Mouse (Mus musculus) lung, postnatal 0 days (tissue): ENCODE data around the gene Eea1. TPM values are rescaled to one million over a fixed set of nuclear protein-coding genes. Genes with fewer than 3 reads are reported as not detected.

Source experiments
- ATAC-seq: fragments of 200-750 bp; cut with Nextera tagmentation; 2 replicates; pipeline ENCODE4 v1.8.0; 2017; ENCODE audit warnings: moderate library complexity
- DNase-seq: peaks from one replicate; pipeline ENCODE4 v3.0.0-alpha.2; 2016; ENCODE audit warnings: low spot score
- H3K27ac ChIP-seq: fragments of 300-500 bp; sonication (generic); 2 replicates; pipeline ENCODE4 v1.5.1; 2014; ENCODE audit warnings: antibody characterized with exemption, mild to moderate bottlenecking, low read length, mixed read lengths
- H3K27me3 ChIP-seq: fragments of 300-500 bp; sonication (generic); replicated peaks from 2 replicates; pipeline ENCODE4 v1.6.1; 2014; ENCODE audit warnings: low read length, mixed read lengths; ENCODE audit not compliant: insufficient read depth
- H3K36me3 ChIP-seq: fragments of 300-500 bp; sonication (generic); 2 replicates; pipeline ENCODE4 v1.6.1; 2014; ENCODE audit warnings: low read length, mixed read lengths; ENCODE audit not compliant: insufficient read depth
- H3K4me1 ChIP-seq: fragments of 300-500 bp; sonication (generic); 2 replicates; pipeline ENCODE4 v1.6.1; 2014; ENCODE audit warnings: antibody characterized with exemption, low read depth, low read length, mixed read lengths; ENCODE audit not compliant: insufficient read depth
- H3K4me2 ChIP-seq: fragments of 300-500 bp; sonication (generic); replicated peaks from 2 replicates; pipeline ENCODE4 v1.6.1; 2014; ENCODE audit warnings: low read depth, mild to moderate bottlenecking, low read length, moderate library complexity, mixed read lengths
- H3K4me3 ChIP-seq: fragments of 300-500 bp; sonication (generic); 2 replicates; pipeline ENCODE4 v1.5.1; 2014; ENCODE audit warnings: low read depth, low read length
- H3K9ac ChIP-seq: fragments of 300-500 bp; sonication (generic); replicated peaks from 2 replicates; pipeline ENCODE4 v1.6.1; 2014; ENCODE audit warnings: low read depth, mild to moderate bottlenecking
- H3K9me3 ChIP-seq: fragments of 300-500 bp; sonication (generic); 2 replicates; pipeline ENCODE4 v1.6.1; 2016; ENCODE audit warnings: low read length, mixed read lengths
- CTCF ChIP-seq: IDR thresholded peaks from 2 replicates; pipeline ENCODE4 v1.5.1; 2016; ENCODE audit warnings: antibody characterized with exemption, mild to moderate bottlenecking
- EP300 ChIP-seq: IDR thresholded peaks from 2 replicates; pipeline ENCODE4 v1.6.1; 2016; ENCODE audit warnings: antibody characterized with exemption, mild to moderate bottlenecking, control low read depth
- WGBS: fragments of 180-500 bp; shearing (Covaris S2); extraction: QIAGEN DNeasy Blood & Tissue Kit; methylation state at CpG from one replicate; pipeline ENCODE4 v1.1.7; 2014; 5-methylcytosine and 5-hydroxymethylcytosine counted together
- polyA plus RNA-seq: library from polyadenylated mRNA; unstranded; fragments of >200 nt; fragmentation: Nextera tagmentation; extraction: Ambion mirVana; gene quantifications from 2 replicates; pipeline ENCODE4 v1.2.1, GENCODE M21; 2015

Eea1 gene
- 27.5 and 29.1 TPM in 2 replicates for polyA plus RNA-seq

DNA sequence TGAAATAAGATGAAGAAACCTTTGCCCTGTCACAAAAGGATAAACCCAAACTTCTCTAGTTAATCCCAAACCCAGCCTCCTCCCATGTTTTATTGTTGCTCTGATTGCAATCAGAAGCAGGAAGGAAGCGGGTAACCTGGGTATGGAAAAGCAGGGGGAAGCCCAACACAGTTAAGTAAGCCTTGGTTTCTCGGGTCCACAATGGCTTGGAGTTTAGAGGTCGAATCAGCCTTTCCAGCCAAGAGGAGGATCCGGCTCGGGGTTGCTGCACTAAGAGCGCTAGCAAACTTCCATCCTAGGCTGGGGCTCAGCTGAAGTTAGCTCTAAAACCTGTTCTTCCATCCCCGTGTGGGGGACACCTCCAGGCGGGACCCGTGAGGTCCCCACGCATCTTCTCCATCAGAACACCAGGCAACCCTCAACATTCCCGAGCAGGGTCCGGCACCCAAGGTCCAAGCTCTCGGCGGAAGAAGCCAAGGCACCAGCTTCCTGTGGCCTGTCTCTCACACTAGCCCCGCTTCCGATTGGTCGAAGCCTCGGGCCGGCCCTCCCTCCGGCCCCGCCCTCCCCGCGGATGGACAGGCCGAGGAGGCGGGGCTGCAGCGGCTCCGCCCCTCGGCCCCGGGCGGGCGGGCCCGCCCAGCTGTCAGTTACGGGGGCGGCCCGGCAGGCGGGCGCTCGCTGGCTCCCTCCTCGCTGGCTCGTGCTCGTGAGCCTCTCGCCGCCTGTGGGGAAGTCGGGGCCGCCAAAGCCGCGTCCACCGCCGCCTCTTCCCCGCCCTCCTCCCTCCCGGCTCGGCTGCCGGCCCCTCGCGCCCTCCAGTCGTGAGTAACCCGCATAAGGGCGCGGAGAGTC lies at the start of gene Eea1:
Eea1 (plus strand) TSS at position 605 of the 855 bp plus-strand sequence.
- Histone ChIP-seq H3K9me3 (no peaks in the 10 kb centered on the region), H3K27me3 (no peaks in the 10 kb centered on the region), H3K36me3 (no peaks in the 10 kb centered on the region), H3K4me1 (peaks cover 7% of the 10 kb centered on the region; the same call in 1 of the 2 replicates), H3K9ac (peak within 1 kb of the TSS; percentile 72), H3K4me2 (peak within 1 kb of the TSS; percentile 77), H3K4me3 (peak within 1 kb of the TSS; percentile 87), H3K27ac (peak within 1 kb of the TSS; percentile 94)
- WGBS: 1% methylated on average over 43 of the region's 59 CpGs
- DNase-seq (peak; percentile 98), ATAC-seq (peak; percentile 99)
- TF ChIP-seq CTCF (peak; percentile 27; the same call in 1 of the 2 replicates), EP300 (no peak)

DNA sequence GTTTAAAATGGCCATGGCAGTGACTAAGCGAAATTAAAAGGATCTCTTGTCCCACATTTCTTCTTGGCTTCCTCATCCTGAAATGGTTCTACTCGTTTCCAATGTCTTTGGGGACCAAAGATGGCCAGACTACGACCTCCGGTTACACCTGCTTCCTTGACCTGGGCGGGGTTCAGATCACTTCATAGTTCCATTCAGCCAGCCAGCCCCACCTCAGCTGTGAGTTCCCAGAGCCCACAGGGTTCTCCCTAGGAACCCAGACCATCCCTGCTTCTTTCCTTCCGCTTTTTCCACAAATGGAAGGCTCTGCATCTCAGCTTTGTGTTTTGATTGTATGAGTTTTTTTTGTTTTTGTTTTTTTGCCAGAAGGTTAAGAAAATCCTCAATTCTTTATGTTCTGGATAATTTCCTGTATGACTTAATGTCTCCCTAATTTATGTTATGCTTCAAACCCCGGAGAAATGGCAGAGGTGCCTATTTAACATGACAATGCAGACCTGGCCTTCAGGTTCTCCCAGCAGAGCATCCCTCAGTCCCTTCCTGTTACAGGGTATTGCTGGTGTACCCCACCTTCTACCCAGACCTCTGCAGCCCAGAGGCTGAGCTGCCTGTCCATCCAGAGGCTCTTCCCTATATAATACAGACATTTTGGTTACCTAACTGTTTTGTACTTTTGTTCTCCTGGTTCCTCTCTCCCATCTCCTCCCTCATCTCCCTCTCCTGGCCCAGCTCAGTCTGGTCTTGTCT lies 49.1 kb upstream of the Eea1 start:
- ATAC-seq (no peak), DNase-seq (no peak)
- Histone ChIP-seq H3K9me3 (no peaks in the 10 kb centered on the region), H3K4me1 (no peaks in the 10 kb centered on the region), H3K9ac (no peak overlapping the region), H3K4me3 (no peak overlapping the region), H3K27me3 (no peaks in the 10 kb centered on the region), H3K36me3 (no peaks in the 10 kb centered on the region), H3K27ac (no peak overlapping the region), H3K4me2 (no peak overlapping the region)
- WGBS: 78% methylated on average over 7 of the region's 7 CpGs
- no peak for TF ChIP-seq CTCF
- TF ChIP-seq EP300: no peak

DNA sequence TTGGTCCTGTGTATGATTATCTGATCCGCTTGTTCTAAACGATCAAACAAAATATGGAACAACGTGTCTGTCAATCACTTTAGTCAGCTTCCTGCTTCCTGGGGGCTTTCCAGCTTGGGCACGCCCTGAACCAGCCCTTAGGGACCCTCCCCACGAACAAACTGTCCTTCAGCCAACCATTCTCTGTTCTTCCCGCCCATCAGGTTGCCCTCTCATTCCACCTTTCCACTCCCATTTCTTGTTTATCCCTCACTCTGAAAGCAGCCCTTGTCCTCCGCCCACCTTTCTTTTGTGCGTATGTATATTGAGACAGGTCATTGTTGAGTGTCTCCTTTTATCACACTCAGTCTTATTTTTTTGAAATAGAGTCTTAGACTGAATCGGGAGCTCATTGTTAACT lies 48.3 kb upstream of the Eea1 start:
- TF ChIP-seq CTCF: no peak
- no peak for TF ChIP-seq EP300
- H3K9ac ChIP-seq: no peak overlapping the region
- DNase-seq (no peak), ATAC-seq (no peak)
- no peaks in the 10 kb centered on the region for H3K27me3 ChIP-seq
- H3K4me3 ChIP-seq: no peak overlapping the region
- H3K27ac ChIP-seq: no peak overlapping the region
- H3K4me2 ChIP-seq: no peak overlapping the region
- H3K9me3 ChIP-seq: no peaks in the 10 kb centered on the region
- no peaks in the 10 kb centered on the region for H3K36me3 ChIP-seq
- H3K4me1 ChIP-seq: no peaks in the 10 kb centered on the region
- WGBS: 72% methylated on average over 9 of the region's 9 CpGs

DNA sequence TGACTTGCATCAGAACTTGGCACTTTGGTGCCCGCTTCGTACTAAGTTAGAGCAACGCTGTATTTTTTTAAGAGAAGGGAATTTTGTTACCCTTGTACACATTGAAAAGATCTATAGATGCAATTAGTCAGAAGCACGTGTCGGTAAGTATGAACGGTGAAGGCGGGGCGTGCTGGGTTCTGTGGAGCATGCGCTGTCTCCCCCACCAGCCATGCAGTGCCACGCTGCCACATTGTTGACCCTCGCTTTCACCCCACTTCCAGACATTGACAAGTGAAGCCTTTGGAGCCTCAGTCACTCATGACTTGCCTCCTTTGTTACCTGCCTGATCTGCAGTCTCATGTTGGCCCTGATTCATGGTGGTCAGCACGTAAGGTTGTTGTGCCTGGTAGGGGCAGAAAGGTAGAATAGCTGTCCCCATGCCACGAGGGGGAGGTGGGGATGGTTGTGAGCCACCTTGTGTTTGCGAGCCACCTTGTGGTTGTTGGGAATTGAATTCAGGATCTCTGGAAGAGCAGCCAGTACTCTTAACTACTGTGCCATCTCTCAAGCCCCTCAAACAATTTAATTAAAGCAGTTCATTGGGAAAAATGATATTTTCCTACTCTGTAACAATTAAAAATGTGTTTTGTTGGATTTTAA lies 47.0 kb upstream of the Eea1 start:
- TF ChIP-seq CTCF: peak; percentile 45
- TF ChIP-seq EP300: no peak
- WGBS: 72% methylated on average over 14 of the region's 14 CpGs

DNA sequence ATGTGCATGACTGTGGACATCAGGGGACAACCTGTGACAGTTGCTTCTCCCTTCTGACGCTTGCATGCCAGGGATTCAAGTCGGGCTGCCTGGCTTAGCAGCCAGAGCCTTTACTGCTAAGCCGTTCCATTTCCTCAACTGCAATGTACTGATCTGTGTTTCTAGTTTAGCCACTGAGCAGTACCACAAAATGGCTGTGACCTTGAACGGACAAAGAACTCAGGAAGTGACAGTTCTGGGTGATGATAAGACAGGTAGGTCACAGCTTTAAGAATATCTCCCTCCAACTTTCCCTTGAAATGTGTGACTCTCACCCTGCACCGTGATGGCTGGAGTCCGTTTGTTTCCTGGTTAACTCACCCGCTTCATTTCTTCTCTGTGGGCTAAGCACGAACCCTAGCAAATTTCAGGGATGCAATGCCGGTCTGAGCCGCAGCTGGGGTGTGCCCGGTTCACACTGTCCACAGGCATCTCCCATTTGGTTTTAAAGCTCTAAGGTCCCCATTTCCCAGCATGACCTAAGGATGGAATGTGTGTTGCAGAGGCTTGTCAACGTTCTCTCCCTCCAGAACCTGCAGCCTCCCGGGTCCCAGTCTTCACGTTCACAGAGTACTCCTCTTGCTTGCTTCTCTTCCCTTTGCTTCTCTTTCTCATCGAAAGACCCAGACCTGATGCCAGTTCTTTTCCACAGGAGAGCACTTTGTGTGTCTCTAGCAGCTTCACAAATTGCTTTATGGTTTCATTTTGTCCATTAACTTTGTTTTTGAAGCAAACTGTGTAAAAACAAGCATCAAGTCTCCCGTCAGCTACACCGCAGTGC lies 46.2 kb upstream of the Eea1 start:
- Histone ChIP-seq H3K9ac (peak overlapping the region; percentile 23; the same call in 1 of the 2 replicates), H3K4me1 (no peaks in the 10 kb centered on the region), H3K27ac (no peak overlapping the region), H3K4me2 (peak overlapping the region; percentile 54), H3K36me3 (no peaks in the 10 kb centered on the region), H3K9me3 (no peaks in the 10 kb centered on the region), H3K27me3 (no peaks in the 10 kb centered on the region), H3K4me3 (peak overlapping the region; percentile 28)
- no peak for DNase-seq
- peak; percentile 59 for ATAC-seq
- TF ChIP-seq CTCF (no peak), EP300 (no peak)
- WGBS: 22% methylated on average over 17 of the region's 17 CpGs

More for the DNA sequence above, 47.0 kb upstream of the Eea1 start:
- no peak overlapping the region for H3K9ac ChIP-seq
- H3K4me1 ChIP-seq: no peaks in the 10 kb centered on the region
- H3K9me3 ChIP-seq: no peaks in the 10 kb centered on the region
- no peak overlapping the region for H3K4me2 ChIP-seq
- no peak for DNase-seq
- no peak overlapping the region for H3K27ac ChIP-seq
- no peaks in the 10 kb centered on the region for H3K27me3 ChIP-seq
- ATAC-seq: no peak
- H3K36me3 ChIP-seq: no peaks in the 10 kb centered on the region
- no peak overlapping the region for H3K4me3 ChIP-seq
